Mouse (Mus musculus) spleen, postnatal 14 days (tissue): ENCODE measurements around the gene Ssh3.

ENCODE experiments used
- DNase-seq, 2 experiments: peaks; one replicate each; pipeline ENCODE4 v3.0.0; 2021 to 2022; ENCODE audit warnings: low spot score in 2 of 2

Gene Ssh3

GRCm38 (mm10) chr19:4217140-4217539 lies 51.8 kb downstream of the Ssh3 start:
- no peak for DNase-seq

GRCm38 (mm10) chr19:4216041-4216685 lies 52.8 kb downstream of the Ssh3 start:
- DNase-seq = no peak

GRCm38 (mm10) chr19:4215451-4215840 lies 53.5 kb downstream of the Ssh3 start:
- no peak for DNase-seq

GRCm38 (mm10) chr19:4214771-4215450 lies 54.1 kb downstream of the Ssh3 start:
- DNase-seq = no peak

- peak; percentile 50 to 68 for DNase-seq
Observed at GRCm38 (mm10) chr19:4214071-4214770, 54.8 kb downstream of the Ssh3 start, which contains the start of the genes Clcf1 and AC109138.7. TSS of gene Clcf1 (plus strand) at chr19:4214238. TSS of gene AC109138.7 (plus strand) at chr19:4214357.

DNA sequence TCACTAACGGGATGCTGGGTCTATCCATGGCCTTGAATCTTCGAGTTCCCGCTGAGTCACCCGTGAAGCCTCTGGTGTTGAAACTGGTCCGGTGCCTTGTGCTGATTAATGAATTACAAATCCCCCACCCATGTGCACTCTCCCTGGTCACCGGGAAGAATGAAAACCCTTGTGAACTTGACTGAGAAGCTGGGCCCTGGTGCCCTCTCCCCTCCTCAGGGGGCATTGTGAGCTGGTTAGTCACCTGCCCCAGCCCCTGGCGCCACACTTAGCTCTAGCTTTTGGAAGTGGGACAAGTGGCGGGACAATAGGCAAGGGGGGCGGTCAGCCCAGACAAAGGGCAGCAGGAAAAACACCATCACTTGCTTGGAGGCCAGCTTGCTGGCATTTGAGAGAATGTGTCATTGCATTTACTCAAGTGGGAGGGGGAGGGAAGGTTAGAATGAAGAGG lies 55.4 kb downstream of the Ssh3 start:
- DNase-seq = no peak

DNA sequence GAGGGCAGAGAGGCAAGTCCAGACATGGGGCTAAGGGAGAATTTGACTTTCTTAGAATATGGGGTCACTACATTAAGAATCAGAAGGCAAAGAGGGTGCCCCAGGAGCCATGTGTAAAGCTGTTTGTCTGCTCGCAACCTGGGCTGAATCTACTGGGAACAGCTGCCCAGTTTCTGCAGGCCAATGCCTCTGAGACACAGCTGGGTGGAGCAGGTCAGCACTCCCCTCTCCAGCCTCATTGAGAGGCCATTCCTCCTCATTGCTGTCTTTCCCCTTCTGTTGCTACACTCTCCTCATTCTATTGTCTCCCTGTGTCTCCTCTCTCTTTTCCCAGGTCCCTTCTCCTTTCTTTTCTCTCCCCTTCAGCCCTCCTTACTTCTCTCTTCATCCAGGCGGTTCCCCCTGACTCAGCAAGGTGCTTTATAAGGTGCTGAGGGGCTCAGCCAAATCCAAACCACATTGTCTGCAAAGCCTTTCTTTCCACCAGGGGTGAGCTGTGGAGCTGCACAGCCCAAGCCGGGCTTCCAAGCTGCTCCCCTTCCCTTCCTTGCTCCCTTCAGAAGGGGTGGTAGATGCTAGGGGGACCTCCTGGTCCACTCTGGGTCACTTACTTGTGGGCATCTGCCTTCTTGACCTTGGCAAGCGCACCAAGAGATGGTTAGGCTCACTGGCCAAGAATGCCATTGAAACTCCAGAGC lies 56.9 kb downstream of the Ssh3 start:
- DNase-seq = no peak
